Mouse (Mus musculus) hindbrain, embryonic 16.5 days (tissue): ENCODE results near the gene Dck. TPM values are rescaled to one million over a fixed set of nuclear protein-coding genes. Genes with fewer than 3 reads are reported as not detected.

Experiments
- ATAC-seq: fragments of 200-750 bp; cut with Nextera tagmentation; 2 replicates; pipeline ENCODE4 v1.8.0; 2017; ENCODE audit warnings: moderate TSS enrichment, moderate library complexity
- H3K27ac ChIP-seq: fragments of 300-500 bp; sonication (generic); 2 replicates; pipeline ENCODE4 v1.5.1; 2014; ENCODE audit warnings: low read depth, mild to moderate bottlenecking, control low read depth, low read length, moderate library complexity
- H3K27me3 ChIP-seq: fragments of 300-500 bp; sonication (generic); replicated peaks from 2 replicates; pipeline ENCODE4 v1.6.1; 2014; ENCODE audit warnings: low read length; ENCODE audit not compliant: control insufficient read depth, insufficient read depth
- H3K36me3 ChIP-seq: fragments of 300-500 bp; sonication (generic); 2 replicates; pipeline ENCODE4 v1.6.1; 2014; ENCODE audit warnings: mild to moderate bottlenecking, low read length, moderate library complexity, mixed read lengths; ENCODE audit not compliant: control insufficient read depth, insufficient read depth
- H3K4me1 ChIP-seq: fragments of 300-500 bp; sonication (generic); 2 replicates; pipeline ENCODE4 v1.6.1; 2014; ENCODE audit warnings: low read depth, low read length; ENCODE audit not compliant: control insufficient read depth, insufficient read depth
- H3K4me2 ChIP-seq: fragments of 300-500 bp; sonication (generic); 2 replicates; pipeline ENCODE4 v1.6.1; 2014; ENCODE audit warnings: mild to moderate bottlenecking, low read length, control low read depth, moderate library complexity
- H3K4me3 ChIP-seq: fragments of 300-500 bp; sonication (generic); 2 replicates; pipeline ENCODE4 v1.5.1; 2014; ENCODE audit warnings: mild to moderate bottlenecking, low read length, control low read depth, moderate library complexity
- H3K9ac ChIP-seq: fragments of 300-500 bp; sonication (generic); 2 replicates; pipeline ENCODE4 v1.6.1; 2014; ENCODE audit warnings: low read depth, mild to moderate bottlenecking, control low read depth, low read length, moderate library complexity
- H3K9me3 ChIP-seq: fragments of 300-500 bp; sonication (generic); 2 replicates; pipeline ENCODE4 v1.6.1; 2014; ENCODE audit warnings: mild to moderate bottlenecking, low read length, moderate library complexity; ENCODE audit not compliant: control insufficient read depth
- WGBS: fragments of 180-500 bp; shearing (Covaris S2); extraction: QIAGEN DNeasy Blood & Tissue Kit; methylation state at CpG from one replicate; pipeline ENCODE4 v1.1.7; 2014; 5-methylcytosine and 5-hydroxymethylcytosine counted together
- polyA plus RNA-seq: library from polyadenylated mRNA; unstranded; fragments of >200 nt; fragmentation: Nextera tagmentation; extraction: Ambion mirVana; gene quantifications from 2 replicates; pipeline ENCODE4 v1.2.1, GENCODE M21; 2015

The Dck gene
- polyA plus RNA-seq = 41.7 and 44.1 TPM in 2 replicates

- H3K4me1 ChIP-seq = peaks cover 12% of the 10 kb centered on the region
- peak; percentile 99 for ATAC-seq
- H3K4me3 ChIP-seq = peak within 1 kb of the TSS; percentile 92
- H3K27me3 ChIP-seq = no peaks in the 10 kb centered on the region
- no peaks in the 10 kb centered on the region for H3K9me3 ChIP-seq
- under 1% methylated on average over 51 of the region's 51 CpGs for WGBS
- peak within 1 kb of the TSS; percentile 85 for H3K9ac ChIP-seq
- H3K36me3 ChIP-seq = peaks cover 3% of the 10 kb centered on the region; the same call in 1 of the 2 replicates
- peak within 1 kb of the TSS; percentile 54 for H3K4me2 ChIP-seq
- peak within 1 kb of the TSS; percentile 89 for H3K27ac ChIP-seq
These were observed at the start of gene Dck for GRCm38 (mm10) chr5:88764987-88765481. Gene Dck, plus strand, starts transcription at chr5:88764996.

DNA sequence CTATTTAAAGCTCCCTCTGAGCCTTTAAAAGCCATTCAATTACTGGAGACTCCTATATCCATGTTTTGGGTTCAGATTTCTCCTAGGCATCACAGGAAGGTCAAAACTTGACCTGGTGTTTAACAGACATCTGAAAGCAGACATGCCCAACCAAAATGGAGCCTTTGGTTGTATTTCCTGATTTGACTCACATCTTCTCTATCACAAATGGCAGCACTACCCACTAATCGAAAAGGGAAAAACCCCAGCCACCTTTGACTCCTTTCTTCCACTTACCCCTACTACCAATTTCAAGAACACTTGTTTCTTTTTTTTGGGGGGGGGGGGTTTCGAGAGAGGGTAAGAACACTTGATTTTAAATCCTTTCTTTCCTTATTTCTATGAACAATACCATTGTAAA, 47.8 kb upstream of the Dck start:
- 83% methylated on average over 2 of the region's 2 CpGs for WGBS
- Histone ChIP-seq H3K4me1 (peaks cover 3% of the 10 kb centered on the region), H3K9me3 (no peaks in the 10 kb centered on the region), H3K4me3 (no peak overlapping the region), H3K27me3 (no peaks in the 10 kb centered on the region), H3K9ac (no peak overlapping the region), H3K4me2 (no peak overlapping the region), H3K27ac (no peak overlapping the region), H3K36me3 (no peaks in the 10 kb centered on the region)
- ATAC-seq = no peak

GRCm38 (mm10) chr5:88720116-88721002, 44.4 kb upstream of the Dck start, which contains the start of gene Mob1b:
Gene Mob1b, plus strand, starts transcription at chr5:88720855.
- H3K36me3 ChIP-seq = no peaks in the 10 kb centered on the region
- peak within 1 kb of the TSS; percentile 97 for H3K4me3 ChIP-seq
- no peaks in the 10 kb centered on the region for H3K9me3 ChIP-seq
- peak within 1 kb of the TSS; percentile 99 for H3K9ac ChIP-seq
- peak within 1 kb of the TSS; percentile 94 for H3K27ac ChIP-seq
- peaks cover 13% of the 10 kb centered on the region for H3K4me1 ChIP-seq
- no peaks in the 10 kb centered on the region for H3K27me3 ChIP-seq
- peak within 1 kb of the TSS; percentile 86 for H3K4me2 ChIP-seq
- under 1% methylated on average over 49 of the region's 54 CpGs for WGBS
- peak; percentile 96 for ATAC-seq

DNA sequence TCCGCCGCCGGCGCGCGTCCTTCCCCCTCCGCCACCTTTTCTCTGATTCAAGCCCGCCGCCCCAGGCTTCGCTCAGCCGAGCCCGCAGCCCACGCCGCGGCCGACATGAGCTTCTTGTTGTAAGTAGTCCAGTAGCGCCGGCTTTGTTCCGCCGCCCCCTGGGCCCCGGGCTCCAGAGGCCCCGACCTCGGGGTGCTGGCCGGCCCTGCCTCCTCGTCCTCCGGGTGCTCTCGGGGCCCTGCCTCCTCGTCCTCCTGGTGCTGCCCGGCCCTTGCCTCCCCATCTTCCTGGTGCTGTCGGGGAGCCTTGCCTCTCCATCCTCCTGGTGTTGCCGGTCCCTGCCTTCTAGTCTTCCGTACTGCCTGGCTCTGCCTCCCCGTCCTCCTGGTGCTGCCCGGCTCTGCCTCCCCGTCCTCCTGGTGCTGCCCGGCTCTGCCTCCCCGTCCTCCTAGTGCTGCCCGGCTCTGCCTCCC, 43.8 kb upstream of the Dck start:
- no peaks in the 10 kb centered on the region for H3K27me3 ChIP-seq
- ATAC-seq = peak; percentile 80
- 0% methylated on average over 36 of the region's 38 CpGs for WGBS
- H3K9me3 ChIP-seq = no peaks in the 10 kb centered on the region
- H3K27ac ChIP-seq = peak overlapping the region; percentile 94
- peak overlapping the region; percentile 97 for H3K4me3 ChIP-seq
- peaks cover 13% of the 10 kb centered on the region for H3K4me1 ChIP-seq
- H3K36me3 ChIP-seq = no peaks in the 10 kb centered on the region
- H3K9ac ChIP-seq = peak overlapping the region; percentile 99
- peak overlapping the region; percentile 86 for H3K4me2 ChIP-seq

DNA sequence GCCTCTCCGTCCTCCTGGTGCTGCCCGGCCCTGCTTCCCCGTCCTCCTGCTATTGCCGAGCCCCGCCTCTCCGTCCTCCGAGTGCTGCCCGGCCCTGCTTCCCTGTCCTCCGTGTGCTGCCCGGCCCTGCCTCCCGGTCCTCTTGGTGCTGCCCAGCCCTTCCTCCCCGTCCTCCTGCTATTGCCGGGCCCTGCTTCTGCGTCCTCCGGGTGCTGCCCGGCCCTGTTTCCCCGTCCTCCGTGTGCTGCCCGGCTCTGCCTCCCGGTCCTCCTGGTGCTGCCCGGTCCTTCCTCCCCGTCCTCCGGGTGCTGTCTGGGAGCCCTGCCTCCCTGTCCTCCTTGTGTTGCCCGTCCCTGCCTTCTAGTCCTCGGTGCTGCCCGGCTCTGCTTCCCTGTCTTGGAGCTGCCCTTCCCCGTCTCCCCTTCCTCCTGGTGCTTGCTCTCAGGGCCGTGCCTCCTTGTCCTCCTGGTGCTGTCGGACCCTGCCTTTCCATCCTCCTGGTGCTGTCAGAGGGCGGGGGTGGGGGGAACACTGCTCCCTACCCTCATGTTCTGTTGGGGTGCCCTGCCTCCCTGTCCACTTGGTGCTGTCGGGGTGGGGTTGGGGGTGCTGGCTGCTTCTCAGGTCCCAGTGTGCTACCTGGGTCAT, 43.1 kb upstream of the Dck start:
- Histone ChIP-seq H3K27me3 (no peaks in the 10 kb centered on the region), H3K9me3 (no peaks in the 10 kb centered on the region), H3K36me3 (no peaks in the 10 kb centered on the region), H3K27ac (peak overlapping the region; percentile 94), H3K4me1 (peaks cover 13% of the 10 kb centered on the region), H3K4me3 (peak overlapping the region; percentile 97), H3K4me2 (peak overlapping the region; percentile 86), H3K9ac (peak overlapping the region; percentile 99)
- 2% methylated on average over 31 of the region's 31 CpGs for WGBS
- ATAC-seq = peak; percentile 43

DNA sequence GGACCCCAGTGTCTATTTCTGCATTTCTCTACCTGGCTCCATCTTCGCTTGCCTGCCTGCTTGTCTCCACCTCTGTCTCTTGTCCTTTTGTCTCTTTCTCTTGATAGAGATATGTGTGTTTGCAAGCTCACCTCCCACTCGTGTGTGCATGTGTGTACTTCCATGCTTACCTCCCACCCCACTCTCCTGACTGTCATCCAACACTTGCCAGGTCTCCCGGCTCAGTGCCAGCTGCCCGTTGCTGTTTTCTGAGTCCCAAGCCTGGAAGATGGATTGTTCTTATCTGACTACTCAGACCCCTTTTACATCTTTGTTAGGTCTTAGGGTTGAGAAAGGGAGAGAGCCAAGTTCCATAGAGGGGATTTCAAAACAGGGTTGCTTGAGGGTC, 42.6 kb upstream of the Dck start:
- WGBS = 14% methylated on average over 4 of the region's 4 CpGs
- peak overlapping the region; percentile 94 for H3K27ac ChIP-seq
- peak overlapping the region; percentile 97 for H3K4me3 ChIP-seq
- no peaks in the 10 kb centered on the region for H3K36me3 ChIP-seq
- no peaks in the 10 kb centered on the region for H3K27me3 ChIP-seq
- H3K9ac ChIP-seq = peak overlapping the region; percentile 99
- H3K9me3 ChIP-seq = no peaks in the 10 kb centered on the region
- no peak for ATAC-seq
- peaks cover 13% of the 10 kb centered on the region for H3K4me1 ChIP-seq
- H3K4me2 ChIP-seq = peak overlapping the region; percentile 86

- H3K9me3 ChIP-seq = no peaks in the 10 kb centered on the region
- no peaks in the 10 kb centered on the region for H3K36me3 ChIP-seq
- no peak for ATAC-seq
- H3K4me1 ChIP-seq = peaks cover 13% of the 10 kb centered on the region
- 80% methylated on average over 3 of the region's 3 CpGs for WGBS
- no peak overlapping the region for H3K4me2 ChIP-seq
- H3K4me3 ChIP-seq = no peak overlapping the region
- H3K9ac ChIP-seq = no peak overlapping the region
- no peak overlapping the region for H3K27ac ChIP-seq
- no peaks in the 10 kb centered on the region for H3K27me3 ChIP-seq
These were observed 40.8 kb upstream of the Dck start for GRCm38 (mm10) chr5:88724030-88724429.

- no peak for ATAC-seq
- H3K27me3 ChIP-seq = no peaks in the 10 kb centered on the region
- no peak overlapping the region for H3K27ac ChIP-seq
- H3K9ac ChIP-seq = no peak overlapping the region
- peaks cover 4% of the 10 kb centered on the region for H3K4me1 ChIP-seq
- H3K4me3 ChIP-seq = no peak overlapping the region
- no peaks in the 10 kb centered on the region for H3K9me3 ChIP-seq
- H3K36me3 ChIP-seq = no peaks in the 10 kb centered on the region
- H3K4me2 ChIP-seq = no peak overlapping the region
- WGBS = 85% methylated on average over 3 of the region's 3 CpGs
These were observed 37.1 kb upstream of the Dck start for GRCm38 (mm10) chr5:88727593-88728144.

GRCm38 (mm10) chr5:88734786-88735185, 30.0 kb upstream of the Dck start:
- H3K9ac ChIP-seq = no peak overlapping the region
- no peak overlapping the region for H3K27ac ChIP-seq
- no peaks in the 10 kb centered on the region for H3K27me3 ChIP-seq
- ATAC-seq = no peak
- H3K4me2 ChIP-seq = no peak overlapping the region
- no peak overlapping the region for H3K4me3 ChIP-seq
- no peaks in the 10 kb centered on the region for H3K36me3 ChIP-seq
- H3K9me3 ChIP-seq = no peaks in the 10 kb centered on the region
- no peaks in the 10 kb centered on the region for H3K4me1 ChIP-seq
- WGBS = 99% methylated on average over 2 of the region's 2 CpGs
